Mouse (Mus musculus): Measurements from ENCODE around the gene Pnkd. TPM values are rescaled to one million over a fixed set of nuclear protein-coding genes. Genes with fewer than 3 reads are reported as not detected.

Gene Pnkd
- polyA plus RNA-seq (2012; ENCODE audit: low replicate concordance), result 82.5 and 148 TPM in 2 replicates

GRCm38 (mm10) chr1:74284543-74285160 is at the start of gene Pnkd, which contains the start of gene Aamp:
Pnkd (plus strand) TSS chr1:74284930.
Aamp (minus strand) TSS chr1:74284738.

GRCm38 (mm10) chr1:74235938-74236589 is 48.7 kb upstream of the Pnkd start, which contains the start of gene Arpc2:
Arpc2 (plus strand) TSS chr1:74236084.

GRCm38 (mm10) chr1:74278538-74278937 is 6.2 kb upstream of the Pnkd start, which contains the start of gene Gpbar1:
Gpbar1 (plus strand) TSS chr1:74278550.

GRCm38 (mm10) chr1:74305522-74305921 is 20.8 kb downstream of the Pnkd start, which contains the start of gene Tmbim1:
Tmbim1 (minus strand) TSS chr1:74305622.

GRCm38 (mm10) chr1:74361812-74362211 is 77.1 kb downstream of the Pnkd start, which contains the start of gene Catip:
Catip (plus strand) TSS chr1:74362108.

GRCm38 (mm10) chr1:74374980-74375379 is 90.2 kb downstream of the Pnkd start, which contains the start of gene Slc11a1:
Slc11a1 (plus strand) TSS chr1:74375195.

GRCm38 (mm10) chr1:74390924-74391748 is 106.4 kb downstream of the Pnkd start, which contains the start of gene Ctdsp1:
Ctdsp1 (plus strand) TSS chr1:74391509.

Other genes with a start within 250 kb of the Pnkd start
- gene Tns1, start 160.5 kb upstream of the Pnkd start, polyA plus RNA-seq (2012; ENCODE audit: low replicate concordance), result 38.2 and 54.2 TPM in 2 replicates
- 0.43 and 0.79 TPM in 2 replicates for gene Rufy4, start 159.4 kb upstream of the Pnkd start, polyA plus RNA-seq (2012; ENCODE audit: low replicate concordance)
- gene Cxcr2, start 130.9 kb upstream of the Pnkd start, polyA plus RNA-seq (2012; ENCODE audit: low replicate concordance), result 7.7 and 9.4 TPM in 2 replicates
- not detected in 2 replicates for gene Cxcr1, start 90.3 kb upstream of the Pnkd start, polyA plus RNA-seq (2012; ENCODE audit: low replicate concordance)
- 565 and 1,536 TPM in 2 replicates for gene Arpc2, start 48.8 kb upstream of the Pnkd start, polyA plus RNA-seq (2012; ENCODE audit: low replicate concordance)
- gene Gpbar1, start 6.4 kb upstream of the Pnkd start, polyA plus RNA-seq (2012; ENCODE audit: low replicate concordance), result 0.26 TPM in 1 of 2 replicates, not detected in the other
- gene Aamp, start 192 bp upstream of the Pnkd start, polyA plus RNA-seq (2012; ENCODE audit: low replicate concordance), result 193 and 275 TPM in 2 replicates
- 74.4 and 110 TPM in 2 replicates for gene Tmbim1, start 20.7 kb downstream of the Pnkd start, polyA plus RNA-seq (2012; ENCODE audit: low replicate concordance)
- 0.21 TPM in 1 of 2 replicates, not detected in the other for gene Catip, start 77.2 kb downstream of the Pnkd start, polyA plus RNA-seq (2012; ENCODE audit: low replicate concordance)
- gene Slc11a1, start 90.3 kb downstream of the Pnkd start, polyA plus RNA-seq (2012; ENCODE audit: low replicate concordance), result 164 and 251 TPM in 2 replicates
- 329 and 559 TPM in 2 replicates for gene Ctdsp1, start 106.6 kb downstream of the Pnkd start, polyA plus RNA-seq (2012; ENCODE audit: low replicate concordance)
- not detected in 2 replicates for gene Vil1, start 124.4 kb downstream of the Pnkd start, polyA plus RNA-seq (2012; ENCODE audit: low replicate concordance)
- 6.1 and 9.1 TPM in 2 replicates for gene Cnot9, start 221.1 kb downstream of the Pnkd start, polyA plus RNA-seq (2012; ENCODE audit: low replicate concordance)